Mouse (Mus musculus) CH12.LX (cell line): ENCODE results near the gene Ltbp2.

Experiments
- CHD2 ChIP-seq: IDR thresholded peaks from 2 replicates; pipeline ENCODE4 v1.6.1; 2011; ENCODE audit warnings: low read length, improper control_type of control experiment
- CTCF ChIP-seq, 2 experiments: IDR thresholded peaks in 1 of 2; conservative IDR thresholded peaks in 1 of 2; 2 replicates each; pipeline ENCODE4 v1.5.1; 2011 to 2012; ENCODE audit warnings: low read depth in 2 of 2, low read length in 2 of 2, improper control_type of control experiment in 1 of 2, inconsistent platforms in 1 of 2, mild to moderate bottlenecking in 1 of 2, moderate library complexity in 1 of 2
- ELF1 ChIP-seq: IDR thresholded peaks from 2 replicates; pipeline ENCODE4 v1.6.1; 2014; ENCODE audit warnings: low read depth, mild to moderate bottlenecking, inconsistent platforms, low read length, improper control_type of control experiment
- ETS1 ChIP-seq: conservative IDR thresholded peaks from 2 replicates; pipeline ENCODE4 v1.6.1; 2012; ENCODE audit warnings: low read depth, mild to moderate bottlenecking, inconsistent platforms, low read length, improper control_type of control experiment, moderate library complexity
- GABPA ChIP-seq: IDR thresholded peaks from 2 replicates; pipeline ENCODE4 v1.6.1; 2012; ENCODE audit warnings: low read depth, low read length, improper control_type of control experiment, inconsistent platforms; ENCODE audit not compliant: insufficient replicate concordance
- HCFC1 ChIP-seq: IDR thresholded peaks from 2 replicates; pipeline ENCODE4 v1.6.1; 2012; ENCODE audit warnings: low read depth, mild to moderate bottlenecking, inconsistent platforms, low read length, improper control_type of control experiment
- JUN ChIP-seq: IDR thresholded peaks from 2 replicates; pipeline ENCODE4 v1.6.1; 2011; ENCODE audit warnings: low read depth, mild to moderate bottlenecking, low read length, improper control_type of control experiment, moderate library complexity; ENCODE audit not compliant: insufficient read depth
- JUND ChIP-seq: conservative IDR thresholded peaks from 2 replicates; pipeline ENCODE4 v1.6.1; 2011; ENCODE audit warnings: low read depth, low read length, improper control_type of control experiment
- MAX ChIP-seq: IDR thresholded peaks from 2 replicates; pipeline ENCODE4 v1.6.1; 2011; ENCODE audit warnings: low read length, improper control_type of control experiment
- PAX5 ChIP-seq: IDR thresholded peaks from 2 replicates; pipeline ENCODE4 v1.6.1; 2012; ENCODE audit warnings: low read length, inconsistent platforms, mixed read lengths
- POLR2A ChIP-seq: IDR thresholded peaks from 2 replicates; pipeline ENCODE4 v1.6.1; 2011; ENCODE audit warnings: low read depth, mild to moderate bottlenecking, improper control_type of control experiment, low read length
- TCF12 ChIP-seq: IDR thresholded peaks from 2 replicates; pipeline ENCODE4 v1.6.1; 2014; ENCODE audit warnings: low read depth, mild to moderate bottlenecking, inconsistent platforms, low read length, improper control_type of control experiment

DNA sequence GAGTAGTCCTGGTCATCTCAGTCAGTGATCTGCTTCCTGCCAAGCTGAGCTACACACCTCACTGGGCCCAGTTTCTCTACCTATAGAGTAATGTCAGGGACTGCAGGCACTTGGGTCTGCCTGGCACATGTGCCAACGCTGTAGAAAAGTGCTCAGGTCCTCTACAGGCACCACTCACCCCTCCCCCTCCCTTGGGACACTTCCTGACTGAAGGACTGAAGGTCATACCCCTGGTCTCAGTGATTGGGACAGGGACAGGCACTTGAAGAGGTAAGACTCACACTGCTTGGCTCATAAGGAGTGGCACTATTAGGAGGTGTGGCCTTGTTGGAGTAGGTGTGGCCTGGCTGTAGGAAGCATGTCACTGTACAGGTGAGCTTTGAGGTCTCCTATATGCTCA lies 65.5 kb downstream of the Ltbp2 start:
- TF ChIP-seq POLR2A (no peak), CTCF (conservative IDR thresholded peaks at IDR 0.05 in 1 of 2, IDR thresholded peaks at IDR 0.05 in 1 of 2; ENCODE audit: low read depth in 2 of 2, low read length in 2 of 2) (no peak), GABPA (no peak), ELF1 (no peak), JUN (no peak), JUND (no peak), PAX5 (no peak), MAX (no peak), HCFC1 (no peak), ETS1 (no peak), CHD2 (no peak), TCF12 (no peak)
